Mouse (Mus musculus): Measurements from ENCODE around the gene Tsga10. TPM values are rescaled to one million over a fixed set of nuclear protein-coding genes. Genes with fewer than 3 reads are reported as not detected.

Gene Tsga10
- polyA plus RNA-seq, 1 experiment from 2014 or later, result 7.7 TPM

- Histone ChIP-seq H3K27me3 (ENCODE audit: insufficient read depth, low read length) (no peaks in the 10 kb centered on the region), H3K4me3 (ENCODE audit: low read depth, low read length) (no peak overlapping the region), H3K9me3 (ENCODE audit: low read depth, low read length) (no peaks in the 10 kb centered on the region), H3K27ac (ENCODE audit: low read depth) (no peak overlapping the region), H3K36me3 (ENCODE audit: insufficient read depth) (no peaks in the 10 kb centered on the region), H3K4me1 (ENCODE audit: insufficient read depth) (no peaks in the 10 kb centered on the region), H3K4me2 (no peak overlapping the region), H3K9ac (no peak overlapping the region)
- DNase-seq (peak; percentile 7), ATAC-seq (ENCODE audit: insufficient read depth) (no peak)
- TF ChIP-seq CTCF (IDR thresholded peaks at IDR 0.05; ENCODE audit: low read depth), result no peak
- 72% methylated on average over 4 of the region's 4 CpGs for WGBS
Measured at GRCm38 (mm10) chr1:37737045-37737444, 129.2 kb downstream of the Tsga10 start.

- no peaks in the 10 kb centered on the region for H3K9me3 ChIP-seq (ENCODE audit: low read depth, low read length)
- no peak for TF ChIP-seq CTCF (IDR thresholded peaks at IDR 0.05; ENCODE audit: low read depth)
- H3K36me3 ChIP-seq (ENCODE audit: insufficient read depth), result no peaks in the 10 kb centered on the region
- no peak overlapping the region for H3K27ac ChIP-seq (ENCODE audit: low read depth)
- H3K9ac ChIP-seq, result no peak overlapping the region
- no peaks in the 10 kb centered on the region for H3K27me3 ChIP-seq (ENCODE audit: insufficient read depth, low read length)
- WGBS, result 87% methylated on average over 5 of the region's 5 CpGs
- no peak for DNase-seq
- no peak for ATAC-seq (ENCODE audit: insufficient read depth)
- no peak overlapping the region for H3K4me2 ChIP-seq
- no peak overlapping the region for H3K4me3 ChIP-seq (ENCODE audit: low read depth, low read length)
- H3K4me1 ChIP-seq (ENCODE audit: insufficient read depth), result no peaks in the 10 kb centered on the region
Measured at GRCm38 (mm10) chr1:37735932-37736331, 130.3 kb downstream of the Tsga10 start.

- no peak for ATAC-seq (ENCODE audit: insufficient read depth)
- no peak overlapping the region for H3K27ac ChIP-seq (ENCODE audit: low read depth)
- H3K4me2 ChIP-seq, result no peak overlapping the region
- H3K4me1 ChIP-seq (ENCODE audit: insufficient read depth), result no peaks in the 10 kb centered on the region
- TF ChIP-seq CTCF (IDR thresholded peaks at IDR 0.05; ENCODE audit: low read depth), result no peak
- no peak overlapping the region for H3K9ac ChIP-seq
- H3K9me3 ChIP-seq (ENCODE audit: low read depth, low read length), result no peaks in the 10 kb centered on the region
- WGBS, result 57% methylated on average over 7 of the region's 7 CpGs
- DNase-seq, result no peak
- no peaks in the 10 kb centered on the region for H3K36me3 ChIP-seq (ENCODE audit: insufficient read depth)
- H3K27me3 ChIP-seq (ENCODE audit: insufficient read depth, low read length), result no peaks in the 10 kb centered on the region
- H3K4me3 ChIP-seq (ENCODE audit: low read depth, low read length), result no peak overlapping the region
Measured at GRCm38 (mm10) chr1:37734841-37735240, 131.4 kb downstream of the Tsga10 start.

- no peaks in the 10 kb centered on the region for H3K4me1 ChIP-seq (ENCODE audit: insufficient read depth)
- H3K9me3 ChIP-seq (ENCODE audit: low read depth, low read length), result no peaks in the 10 kb centered on the region
- H3K4me3 ChIP-seq (ENCODE audit: low read depth, low read length), result no peak overlapping the region
- ATAC-seq (ENCODE audit: insufficient read depth) (no peak), DNase-seq (no peak)
- H3K4me2 ChIP-seq, result no peak overlapping the region
- no peaks in the 10 kb centered on the region for H3K36me3 ChIP-seq (ENCODE audit: insufficient read depth)
- WGBS, result 90% methylated on average over 8 of the region's 8 CpGs
- no peak overlapping the region for H3K27ac ChIP-seq (ENCODE audit: low read depth)
- no peak for TF ChIP-seq CTCF (IDR thresholded peaks at IDR 0.05; ENCODE audit: low read depth)
- H3K27me3 ChIP-seq (ENCODE audit: insufficient read depth, low read length), result no peaks in the 10 kb centered on the region
- no peak overlapping the region for H3K9ac ChIP-seq
Measured at GRCm38 (mm10) chr1:37729353-37729752, 136.9 kb downstream of the Tsga10 start.

GRCm38 (mm10) chr1:37728053-37728452, 138.2 kb downstream of the Tsga10 start:
- no peaks in the 10 kb centered on the region for H3K36me3 ChIP-seq (ENCODE audit: insufficient read depth)
- no peaks in the 10 kb centered on the region for H3K4me1 ChIP-seq (ENCODE audit: insufficient read depth)
- WGBS, result 57% methylated on average over 10 of the region's 10 CpGs
- H3K9ac ChIP-seq, result no peak overlapping the region
- no peaks in the 10 kb centered on the region for H3K27me3 ChIP-seq (ENCODE audit: insufficient read depth, low read length)
- ATAC-seq (ENCODE audit: insufficient read depth) (no peak), DNase-seq (peak; percentile 13)
- no peak overlapping the region for H3K4me3 ChIP-seq (ENCODE audit: low read depth, low read length)
- H3K9me3 ChIP-seq (ENCODE audit: low read depth, low read length), result no peaks in the 10 kb centered on the region
- no peak overlapping the region for H3K27ac ChIP-seq (ENCODE audit: low read depth)
- no peak for TF ChIP-seq CTCF (IDR thresholded peaks at IDR 0.05; ENCODE audit: low read depth)
- no peak overlapping the region for H3K4me2 ChIP-seq

GRCm38 (mm10) chr1:37727186-37727585, 139.0 kb downstream of the Tsga10 start:
- H3K27me3 ChIP-seq (ENCODE audit: insufficient read depth, low read length), result no peaks in the 10 kb centered on the region
- H3K9ac ChIP-seq, result no peak overlapping the region
- DNase-seq, result no peak
- H3K36me3 ChIP-seq (ENCODE audit: insufficient read depth), result no peaks in the 10 kb centered on the region
- H3K4me3 ChIP-seq (ENCODE audit: low read depth, low read length), result no peak overlapping the region
- no peak for TF ChIP-seq CTCF (IDR thresholded peaks at IDR 0.05; ENCODE audit: low read depth)
- WGBS, result 80% methylated on average over 8 of the region's 8 CpGs
- no peaks in the 10 kb centered on the region for H3K4me1 ChIP-seq (ENCODE audit: insufficient read depth)
- H3K9me3 ChIP-seq (ENCODE audit: low read depth, low read length), result no peaks in the 10 kb centered on the region
- H3K27ac ChIP-seq (ENCODE audit: low read depth), result no peak overlapping the region
- no peak for ATAC-seq (ENCODE audit: insufficient read depth)
- H3K4me2 ChIP-seq, result no peak overlapping the region

GRCm38 (mm10) chr1:37726426-37726825, 139.8 kb downstream of the Tsga10 start:
- H3K4me3 ChIP-seq (ENCODE audit: low read depth, low read length), result no peak overlapping the region
- no peaks in the 10 kb centered on the region for H3K4me1 ChIP-seq (ENCODE audit: insufficient read depth)
- H3K9ac ChIP-seq, result no peak overlapping the region
- TF ChIP-seq CTCF (IDR thresholded peaks at IDR 0.05; ENCODE audit: low read depth), result no peak
- H3K36me3 ChIP-seq (ENCODE audit: insufficient read depth), result no peaks in the 10 kb centered on the region
- no peaks in the 10 kb centered on the region for H3K9me3 ChIP-seq (ENCODE audit: low read depth, low read length)
- DNase-seq (no peak), ATAC-seq (ENCODE audit: insufficient read depth) (no peak)
- H3K27me3 ChIP-seq (ENCODE audit: insufficient read depth, low read length), result no peaks in the 10 kb centered on the region
- no peak overlapping the region for H3K27ac ChIP-seq (ENCODE audit: low read depth)
- H3K4me2 ChIP-seq, result no peak overlapping the region
- 68% methylated on average over 8 of the region's 8 CpGs for WGBS

GRCm38 (mm10) chr1:37725880-37726279, 140.3 kb downstream of the Tsga10 start:
- ATAC-seq (ENCODE audit: insufficient read depth), result no peak
- WGBS, result 56% methylated on average over 12 of the region's 12 CpGs
- Histone ChIP-seq H3K4me1 (ENCODE audit: insufficient read depth) (no peaks in the 10 kb centered on the region), H3K27ac (ENCODE audit: low read depth) (no peak overlapping the region), H3K36me3 (ENCODE audit: insufficient read depth) (no peaks in the 10 kb centered on the region), H3K9me3 (ENCODE audit: low read depth, low read length) (no peaks in the 10 kb centered on the region), H3K4me2 (no peak overlapping the region), H3K27me3 (ENCODE audit: insufficient read depth, low read length) (0 out of 2 replicates have a peak, but pooled peaks cover 3% of the 10 kb centered on the region), H3K9ac (no peak overlapping the region), H3K4me3 (ENCODE audit: low read depth, low read length) (no peak overlapping the region)
- TF ChIP-seq CTCF (IDR thresholded peaks at IDR 0.05; ENCODE audit: low read depth), result no peak
- peak; percentile 13 for DNase-seq

All from lung, embryonic 14.5 days (tissue).